Mouse (Mus musculus) liver, postnatal 0 days (tissue): ENCODE measurements at regions not wholly inside any gene's neighbourhood (a gene's known extent, or its start where the extent isn't known, plus 50 kb on each side); places are given as distances from the start of the nearest gene placed in this dataset.

Experiments
- ATAC-seq: fragments of 200-750 bp; cut with Nextera tagmentation; 2 replicates; pipeline ENCODE4 v1.8.0; 2017; ENCODE audit warnings: mild to moderate bottlenecking, moderate library complexity
- DNase-seq: peaks from one replicate; pipeline ENCODE4 v3.0.0-alpha.2; 2016
- H3K27ac ChIP-seq: fragments of 300-500 bp; sonication (generic); 2 replicates; pipeline ENCODE4 v1.5.1; 2014; ENCODE audit warnings: antibody characterized with exemption, moderate library complexity, mild to moderate bottlenecking, low read depth
- H3K27me3 ChIP-seq: fragments of 300-500 bp; sonication (generic); 2 replicates; pipeline ENCODE4 v1.6.1; 2014; ENCODE audit warnings: low read length, control low read depth, mixed read lengths; ENCODE audit not compliant: insufficient read depth
- H3K36me3 ChIP-seq: fragments of 300-500 bp; sonication (generic); replicated peaks from 2 replicates; pipeline ENCODE4 v1.6.1; 2014; ENCODE audit warnings: mild to moderate bottlenecking, control low read depth, low read length, moderate library complexity, mixed read lengths; ENCODE audit not compliant: insufficient read depth
- H3K4me1 ChIP-seq: fragments of 300-500 bp; sonication (generic); 2 replicates; pipeline ENCODE4 v1.6.1; 2014; ENCODE audit warnings: antibody characterized with exemption, mild to moderate bottlenecking, control low read depth; ENCODE audit not compliant: insufficient read depth
- H3K4me2 ChIP-seq: fragments of 300-500 bp; sonication (generic); 2 replicates; pipeline ENCODE4 v1.6.1; 2014; ENCODE audit warnings: low read depth, mild to moderate bottlenecking, low read length, moderate library complexity, mixed read lengths
- H3K4me3 ChIP-seq: fragments of 300-500 bp; sonication (generic); 2 replicates; pipeline ENCODE4 v1.5.1; 2014; ENCODE audit warnings: low read depth, low read length
- H3K9ac ChIP-seq: fragments of 300-500 bp; sonication (generic); replicated peaks from 2 replicates; pipeline ENCODE4 v1.6.1; 2014; ENCODE audit warnings: mild to moderate bottlenecking, moderate library complexity
- H3K9me3 ChIP-seq: fragments of 300-500 bp; sonication (generic); 2 replicates; pipeline ENCODE4 v1.6.1; 2016; ENCODE audit warnings: mild to moderate bottlenecking, control low read depth, low read length, mixed read lengths
- CTCF ChIP-seq: sonication (generic); IDR thresholded peaks from 2 replicates; pipeline ENCODE4 v1.5.1; 2016; ENCODE audit warnings: antibody characterized with exemption, low read depth
- EP300 ChIP-seq: IDR thresholded peaks from 2 replicates; pipeline ENCODE4 v1.6.1; 2016; ENCODE audit warnings: antibody characterized with exemption, low read depth, mild to moderate bottlenecking
- WGBS: fragments of 180-500 bp; shearing (Covaris S2); extraction: QIAGEN DNeasy Blood & Tissue Kit; methylation state at CpG from one replicate; pipeline ENCODE4 v1.1.7; 2014; ENCODE audit not compliant: insufficient replicate concordance; 5-methylcytosine and 5-hydroxymethylcytosine counted together

GRCm38 (mm10) chr8:17687084-17687483 is 1291.0 kb downstream of the Defb40 start:
- H3K9ac ChIP-seq: no peak overlapping the region
- no peak overlapping the region for H3K4me2 ChIP-seq
- DNase-seq: no peak
- no peak for ATAC-seq
- no peak for TF ChIP-seq CTCF
- no peak for TF ChIP-seq EP300
- no peak overlapping the region for H3K27ac ChIP-seq
- WGBS: 75% methylated on average over 3 of the region's 3 CpGs
- no peaks in the 10 kb centered on the region for H3K27me3 ChIP-seq
- H3K4me3 ChIP-seq: no peak overlapping the region
- no peaks in the 10 kb centered on the region for H3K9me3 ChIP-seq
- H3K4me1 ChIP-seq: no peaks in the 10 kb centered on the region
- H3K36me3 ChIP-seq: no peaks in the 10 kb centered on the region

GRCm38 (mm10) chr8:17664371-17665141 is 1313.5 kb downstream of the Defb40 start:
- whole genome bisulfite sequencing: 57% methylated on average over 6 of the region's 6 CpGs
- no peak for TF ChIP-seq EP300
- peak; percentile 33 for TF ChIP-seq CTCF
- DNase-seq: no peak

DNA sequence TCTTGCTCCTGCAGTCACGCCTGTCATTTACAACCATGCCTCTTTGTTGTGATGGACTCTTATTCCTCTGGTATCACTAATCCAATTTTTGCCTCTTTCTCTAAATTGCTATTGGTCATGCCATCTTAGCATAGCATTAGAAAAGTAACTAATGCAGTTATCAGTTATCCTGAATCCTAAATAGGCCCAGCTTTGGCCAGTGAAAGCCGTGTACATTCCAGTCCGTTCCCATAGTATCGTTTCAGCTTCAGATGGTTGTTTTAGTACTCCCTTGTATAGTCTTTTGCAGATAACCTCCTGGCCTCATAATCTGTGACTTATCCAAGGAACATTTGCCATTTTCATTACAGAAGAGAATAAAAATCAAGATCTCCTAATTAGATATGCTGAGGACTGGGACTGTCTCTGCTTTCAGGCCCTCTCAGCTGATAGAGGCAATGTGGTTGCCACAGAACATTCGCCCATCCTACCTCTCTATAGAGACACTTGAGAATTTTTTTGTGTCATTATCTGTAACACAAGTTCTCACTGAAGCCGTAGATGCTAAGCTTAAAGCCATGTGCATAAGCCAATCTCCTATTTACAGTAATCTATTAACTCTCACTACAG is 1318.2 kb downstream of the Defb40 start:
- H3K4me1 ChIP-seq: no peaks in the 10 kb centered on the region
- no peak for DNase-seq
- H3K4me2 ChIP-seq: no peak overlapping the region
- H3K9ac ChIP-seq: no peak overlapping the region
- 74% methylated on average over 6 of the region's 6 CpGs for WGBS
- no peaks in the 10 kb centered on the region for H3K9me3 ChIP-seq
- TF ChIP-seq CTCF (no peak), EP300 (no peak)
- H3K27me3 ChIP-seq: no peaks in the 10 kb centered on the region
- H3K36me3 ChIP-seq: no peaks in the 10 kb centered on the region
- H3K4me3 ChIP-seq: no peak overlapping the region
- ATAC-seq: no peak
- H3K27ac ChIP-seq: no peak overlapping the region

More at GRCm38 (mm10) chr8:17664371-17665141, 1313.5 kb downstream of the Defb40 start:
- H3K36me3 ChIP-seq: no peaks in the 10 kb centered on the region
- no peaks in the 10 kb centered on the region for H3K4me1 ChIP-seq
- H3K9me3 ChIP-seq: no peaks in the 10 kb centered on the region
- H3K27me3 ChIP-seq: no peaks in the 10 kb centered on the region
- no peak for ATAC-seq
- no peak overlapping the region for H3K4me3 ChIP-seq
- no peak overlapping the region for H3K4me2 ChIP-seq
- H3K27ac ChIP-seq: no peak overlapping the region
- H3K9ac ChIP-seq: no peak overlapping the region

GRCm38 (mm10) chr8:17653786-17654185 is 1324.3 kb downstream of the Defb40 start:
- ATAC-seq: no peak
- Histone ChIP-seq H3K27me3 (no peaks in the 10 kb centered on the region), H3K4me2 (no peak overlapping the region), H3K27ac (no peak overlapping the region), H3K9me3 (no peaks in the 10 kb centered on the region), H3K4me1 (no peaks in the 10 kb centered on the region), H3K9ac (no peak overlapping the region), H3K36me3 (no peaks in the 10 kb centered on the region), H3K4me3 (no peak overlapping the region)
- DNase-seq: no peak
- 7% methylated on average over 2 of the region's 2 CpGs for WGBS
- no peak for TF ChIP-seq CTCF

- no peak overlapping the region for H3K4me3 ChIP-seq
Observed at GRCm38 (mm10) chr8:17647559-17647958, 1330.5 kb downstream of the Defb40 start.

GRCm38 (mm10) chr8:17621109-17621508 is 1356.9 kb downstream of the Defb40 start:
- H3K4me1 ChIP-seq: no peaks in the 10 kb centered on the region
- no peak overlapping the region for H3K27ac ChIP-seq
- TF ChIP-seq EP300 (no peak), CTCF (no peak)
- no peak overlapping the region for H3K4me2 ChIP-seq
- no peak for DNase-seq
- no peak overlapping the region for H3K4me3 ChIP-seq
- no peaks in the 10 kb centered on the region for H3K36me3 ChIP-seq
- H3K27me3 ChIP-seq: no peaks in the 10 kb centered on the region
- WGBS: 22% methylated on average over 1 of the region's 1 CpGs
- no peak for ATAC-seq
- no peak overlapping the region for H3K9ac ChIP-seq
- no peaks in the 10 kb centered on the region for H3K9me3 ChIP-seq

More at GRCm38 (mm10) chr8:17647559-17647958, 1330.5 kb downstream of the Defb40 start:
- H3K4me1 ChIP-seq: no peaks in the 10 kb centered on the region
- H3K36me3 ChIP-seq: no peaks in the 10 kb centered on the region
- TF ChIP-seq EP300: no peak
- TF ChIP-seq CTCF: no peak
- no peak overlapping the region for H3K9ac ChIP-seq
- ATAC-seq (no peak), DNase-seq (no peak)
- no peak overlapping the region for H3K27ac ChIP-seq
- H3K4me2 ChIP-seq: no peak overlapping the region
- no peaks in the 10 kb centered on the region for H3K27me3 ChIP-seq
- H3K9me3 ChIP-seq: no peaks in the 10 kb centered on the region
